Mouse (Mus musculus) hindbrain, embryonic 14.5 days (tissue): ENCODE results near the gene Fbxo41. TPM values are rescaled to one million over a fixed set of nuclear protein-coding genes. Genes with fewer than 3 reads are reported as not detected.
A peak's percentile ranks its signal among the peaks of the same experiment; 100 is the strongest.

ENCODE experiments used
- ATAC-seq: fragments of 200-750 bp; cut with Nextera tagmentation; 2 replicates; pipeline ENCODE4 v1.8.0; 2017; ENCODE audit warnings: moderate number of reproducible peaks, mild to moderate bottlenecking, moderate TSS enrichment, moderate library complexity; ENCODE audit not compliant: low FRiP score
- DNase-seq: peaks from one replicate; pipeline ENCODE4 v3.0.0-alpha.2; 2015; ENCODE audit warnings: low spot score
- H3K27ac ChIP-seq: fragments of 300-500 bp; sonication (generic); 2 replicates; pipeline ENCODE4 v1.5.1; 2014; ENCODE audit warnings: mild to moderate bottlenecking, moderate library complexity
- H3K27me3 ChIP-seq: fragments of 300-500 bp; sonication (generic); 2 replicates; pipeline ENCODE4 v1.6.1; 2014; ENCODE audit warnings: mild to moderate bottlenecking, low read length, mixed read lengths; ENCODE audit not compliant: control insufficient read depth, insufficient read depth
- H3K36me3 ChIP-seq: fragments of 300-500 bp; sonication (generic); replicated peaks from 2 replicates; pipeline ENCODE4 v1.6.1; 2014; ENCODE audit not compliant: control insufficient read depth, insufficient read depth
- H3K4me1 ChIP-seq: fragments of 300-500 bp; sonication (generic); replicated peaks from 2 replicates; pipeline ENCODE4 v1.6.1; 2014; ENCODE audit warnings: antibody characterized with exemption, low read length, mixed read lengths; ENCODE audit not compliant: control insufficient read depth, insufficient read depth
- H3K4me2 ChIP-seq: fragments of 300-500 bp; sonication (generic); replicated peaks from 2 replicates; pipeline ENCODE4 v1.6.1; 2014; ENCODE audit warnings: mild to moderate bottlenecking, moderate library complexity
- H3K4me3 ChIP-seq: fragments of 300-500 bp; sonication (generic); replicated peaks from 2 replicates; pipeline ENCODE4 v1.5.1; 2014; ENCODE audit warnings: mild to moderate bottlenecking, low read length
- H3K9ac ChIP-seq: fragments of 300-500 bp; sonication (generic); 2 replicates; pipeline ENCODE4 v1.6.1; 2014
- H3K9me3 ChIP-seq: fragments of 300-500 bp; sonication (generic); 2 replicates; pipeline ENCODE4 v1.6.1; 2016; ENCODE audit warnings: low read length; ENCODE audit not compliant: control insufficient read depth
- WGBS: fragments of 180-500 bp; shearing (Covaris S2); extraction: QIAGEN DNeasy Blood & Tissue Kit; methylation state at CpG from one replicate; pipeline ENCODE4 v1.1.7; 2014; 5-methylcytosine and 5-hydroxymethylcytosine counted together
- polyA plus RNA-seq: library from polyadenylated mRNA; unstranded; fragments of >200 nt; fragmentation: Nextera tagmentation; extraction: Ambion mirVana; gene quantifications from 2 replicates; pipeline ENCODE4 v1.2.1, GENCODE M21; 2014

Gene Fbxo41
- polyA plus RNA-seq, 1 experiment from 2014 or later: 10.3 TPM

- Histone ChIP-seq H3K4me1 (peaks cover 4% of the 10 kb centered on the region; the same call in 1 of the 2 replicates), H3K9ac (no peak overlapping the region), H3K4me3 (no peak overlapping the region), H3K27ac (no peak overlapping the region), H3K27me3 (no peaks in the 10 kb centered on the region), H3K9me3 (no peaks in the 10 kb centered on the region), H3K4me2 (no peak overlapping the region), H3K36me3 (no peaks in the 10 kb centered on the region)
- ATAC-seq: no peak
- WGBS: 77% methylated on average over 1 of the region's 1 CpGs
- no peak for DNase-seq
Observed at GRCm38 (mm10) chr6:85500416-85500815, 2.4 kb downstream of the Fbxo41 start.

DNA sequence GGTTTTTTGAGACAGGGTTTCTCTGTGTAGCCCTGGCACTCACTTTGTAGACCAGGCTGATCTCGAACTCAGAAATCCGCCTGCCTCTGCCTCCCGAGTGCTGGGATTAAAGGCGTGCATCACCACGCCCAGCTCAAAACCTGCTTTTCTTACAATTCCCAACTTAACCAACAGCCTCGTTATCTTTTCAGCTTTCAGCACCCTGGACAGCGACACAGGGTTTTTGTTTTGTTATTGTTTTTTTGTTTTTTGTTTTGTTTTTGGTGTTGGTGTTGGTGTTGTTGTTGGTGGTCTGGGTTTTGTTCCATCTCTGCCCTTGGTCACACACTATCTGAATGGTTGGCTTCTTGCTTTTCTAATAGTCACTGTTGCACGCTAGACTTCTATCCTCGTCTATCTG, 4.6 kb downstream of the Fbxo41 start:
- DNase-seq (no peak), ATAC-seq (no peak)
- Histone ChIP-seq H3K9ac (no peak overlapping the region), H3K4me2 (no peak overlapping the region), H3K27me3 (no peaks in the 10 kb centered on the region), H3K4me1 (peaks cover 4% of the 10 kb centered on the region; the same call in 1 of the 2 replicates), H3K36me3 (no peaks in the 10 kb centered on the region), H3K9me3 (no peaks in the 10 kb centered on the region), H3K27ac (no peak overlapping the region), H3K4me3 (no peak overlapping the region)
- 76% methylated on average over 9 of the region's 9 CpGs for WGBS

DNA sequence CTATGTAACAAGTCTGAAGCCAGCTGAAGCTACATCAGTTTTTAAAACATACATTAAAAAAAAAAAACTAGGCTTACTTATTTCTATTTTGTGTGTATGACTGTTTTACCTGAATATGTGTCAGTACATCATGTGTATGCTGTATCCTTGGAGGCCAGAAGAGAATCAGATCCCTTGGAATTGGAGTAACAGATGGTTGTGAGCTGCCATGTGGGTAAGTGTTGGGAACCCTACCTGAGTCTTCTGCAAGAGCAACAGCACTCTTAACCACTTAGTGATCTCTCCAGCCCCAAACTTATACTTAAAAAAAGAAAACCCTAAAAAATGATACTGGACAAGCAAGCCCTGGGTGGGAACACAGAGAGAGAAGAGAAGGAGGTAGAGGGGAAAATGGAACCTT, 5.8 kb downstream of the Fbxo41 start:
- Histone ChIP-seq H3K27ac (no peak overlapping the region), H3K27me3 (no peaks in the 10 kb centered on the region), H3K4me2 (no peak overlapping the region), H3K9ac (no peak overlapping the region), H3K36me3 (no peaks in the 10 kb centered on the region), H3K9me3 (no peaks in the 10 kb centered on the region), H3K4me1 (0 out of 2 replicates have a peak, but pooled peaks cover 4% of the 10 kb centered on the region), H3K4me3 (no peak overlapping the region)
- no peak for DNase-seq
- ATAC-seq: no peak

GRCm38 (mm10) chr6:85491606-85492005, 11.2 kb downstream of the Fbxo41 start:
- no peak overlapping the region for H3K4me3 ChIP-seq
- no peak overlapping the region for H3K27ac ChIP-seq
- ATAC-seq: no peak
- H3K27me3 ChIP-seq: peaks cover 6% of the 10 kb centered on the region
- H3K4me2 ChIP-seq: no peak overlapping the region
- 94% methylated on average over 3 of the region's 3 CpGs for WGBS
- no peak overlapping the region for H3K9ac ChIP-seq
- no peak for DNase-seq
- H3K4me1 ChIP-seq: no peaks in the 10 kb centered on the region
- no peaks in the 10 kb centered on the region for H3K36me3 ChIP-seq
- H3K9me3 ChIP-seq: no peaks in the 10 kb centered on the region

DNA sequence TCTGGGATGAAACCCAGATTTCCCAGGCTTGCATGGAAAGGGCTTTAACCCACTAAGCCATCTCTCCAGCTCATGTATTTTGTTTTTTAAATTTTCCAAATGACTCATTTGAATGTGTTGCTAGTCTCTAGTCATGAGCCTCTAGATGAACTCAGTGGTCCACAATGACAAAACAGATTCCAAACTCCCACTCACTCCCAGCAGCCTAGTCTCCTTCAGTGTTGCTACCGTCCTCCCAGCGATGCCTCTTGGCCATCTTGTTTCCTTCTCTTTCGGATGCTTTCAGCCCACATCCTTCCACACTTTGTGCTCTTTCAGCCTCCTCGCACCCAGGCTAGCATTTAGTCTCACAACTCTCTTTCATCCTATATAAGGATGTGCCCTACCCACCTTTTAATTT, 12.5 kb downstream of the Fbxo41 start:
- ATAC-seq (no peak), DNase-seq (no peak)
- H3K27me3 ChIP-seq: peaks cover 20% of the 10 kb centered on the region
- H3K27ac ChIP-seq: no peak overlapping the region
- H3K4me1 ChIP-seq: no peaks in the 10 kb centered on the region
- no peaks in the 10 kb centered on the region for H3K36me3 ChIP-seq
- no peak overlapping the region for H3K4me3 ChIP-seq
- 84% methylated on average over 4 of the region's 4 CpGs for WGBS
- H3K9ac ChIP-seq: no peak overlapping the region
- no peak overlapping the region for H3K4me2 ChIP-seq
- H3K9me3 ChIP-seq: no peaks in the 10 kb centered on the region

- ATAC-seq (no peak), DNase-seq (no peak)
- H3K4me2 ChIP-seq: no peak overlapping the region
- no peak overlapping the region for H3K27ac ChIP-seq
- no peak overlapping the region for H3K4me3 ChIP-seq
- H3K36me3 ChIP-seq: no peaks in the 10 kb centered on the region
- no peak overlapping the region for H3K9ac ChIP-seq
- H3K9me3 ChIP-seq: no peaks in the 10 kb centered on the region
- H3K27me3 ChIP-seq: peaks cover 25% of the 10 kb centered on the region
- H3K4me1 ChIP-seq: peaks cover 2% of the 10 kb centered on the region
- WGBS: 81% methylated on average over 3 of the region's 3 CpGs
Observed at GRCm38 (mm10) chr6:85489717-85490116, 13.1 kb downstream of the Fbxo41 start.

DNA sequence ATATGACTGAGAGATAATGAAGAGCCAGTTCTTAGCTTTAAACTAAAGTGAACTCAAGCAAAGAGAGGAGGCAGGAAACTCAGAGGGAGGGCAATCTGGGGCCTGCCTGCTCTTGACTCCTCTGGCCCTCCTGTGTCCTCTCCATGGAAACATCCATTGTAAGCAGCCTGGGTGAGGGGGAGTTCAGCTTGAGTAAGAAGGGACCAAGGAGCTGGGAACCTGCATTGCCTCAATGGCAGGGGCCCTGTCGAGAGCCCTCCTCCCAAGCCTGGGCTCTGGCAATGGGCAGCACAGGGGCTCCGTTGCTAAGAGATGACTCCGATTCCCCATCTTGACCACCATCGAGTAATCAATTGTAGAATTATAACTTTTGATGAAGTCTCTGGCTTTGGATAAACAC, 14.3 kb downstream of the Fbxo41 start:
- DNase-seq (no peak), ATAC-seq (no peak)
- 22% methylated on average over 4 of the region's 4 CpGs for WGBS
- Histone ChIP-seq H3K9ac (no peak overlapping the region), H3K9me3 (no peaks in the 10 kb centered on the region), H3K4me1 (peaks cover 11% of the 10 kb centered on the region), H3K4me3 (no peak overlapping the region), H3K27me3 (peaks cover 37% of the 10 kb centered on the region), H3K4me2 (no peak overlapping the region), H3K27ac (no peak overlapping the region), H3K36me3 (no peaks in the 10 kb centered on the region)

- no peak overlapping the region for H3K4me3 ChIP-seq
- H3K27me3 ChIP-seq: peaks cover 45% of the 10 kb centered on the region
- DNase-seq (no peak), ATAC-seq (no peak)
- no peaks in the 10 kb centered on the region for H3K9me3 ChIP-seq
- H3K4me2 ChIP-seq: no peak overlapping the region
- no peak overlapping the region for H3K9ac ChIP-seq
- 62% methylated on average over 2 of the region's 2 CpGs for WGBS
- H3K4me1 ChIP-seq: peaks cover 11% of the 10 kb centered on the region
- no peak overlapping the region for H3K27ac ChIP-seq
- no peaks in the 10 kb centered on the region for H3K36me3 ChIP-seq
Observed at GRCm38 (mm10) chr6:85485738-85486137, 17.1 kb downstream of the Fbxo41 start.

- H3K4me2 ChIP-seq: peak overlapping the region; percentile 51
- WGBS: 3% methylated on average over 92 of the region's 92 CpGs
Observed at GRCm38 (mm10) chr6:85483843-85484721, 18.7 kb downstream of the Fbxo41 start.

More at GRCm38 (mm10) chr6:85483843-85484721, 18.7 kb downstream of the Fbxo41 start:
- Histone ChIP-seq H3K4me3 (peak overlapping the region; percentile 32), H3K9me3 (no peaks in the 10 kb centered on the region), H3K27ac (no peak overlapping the region), H3K4me1 (peaks cover 11% of the 10 kb centered on the region), H3K36me3 (peaks cover 9% of the 10 kb centered on the region; the same call in 1 of the 2 replicates), H3K27me3 (peaks cover 45% of the 10 kb centered on the region), H3K9ac (peak overlapping the region; percentile 45)
- DNase-seq (no peak), ATAC-seq (0 out of 2 replicates have a peak, but pooled peaks have one; percentile 32)
